Mouse (Mus musculus) MEL (cell line): ENCODE results near the gene Jade2. TPM values are rescaled to one million over a fixed set of nuclear protein-coding genes. Genes with fewer than 3 reads are reported as not detected.

Experiments
- DNase-seq: peaks from one replicate; pipeline ENCODE4 v3.0.0; 2011; ENCODE audit warnings: low read depth, low spot score
- H3K27ac ChIP-seq: 2 replicates; pipeline ENCODE4 v1.5.1; 2012; ENCODE audit warnings: low read depth, mild to moderate bottlenecking, control low read depth, low read length, moderate library complexity; ENCODE audit not compliant: control insufficient read depth
- H3K27me3 ChIP-seq, 2 experiments: fragments of 150-350 bp in 1 of 2; sonication (generic) in 1 of 2; 2 replicates each; pipeline ENCODE4 v1.6.1; 2012; ENCODE audit warnings: low read length in 2 of 2, mild to moderate bottlenecking in 2 of 2, improper control_type of control experiment in 1 of 2, moderate library complexity in 1 of 2; ENCODE audit not compliant: insufficient read depth in 2 of 2, control insufficient read depth in 1 of 2
- H3K36me3 ChIP-seq, 2 experiments: 2 replicates each; pipeline ENCODE4 v1.6.1; 2012 to 2014; ENCODE audit warnings: low read length in 2 of 2, improper control_type of control experiment in 1 of 2, inconsistent platforms in 1 of 2, mild to moderate bottlenecking in 1 of 2; ENCODE audit not compliant: insufficient read depth in 2 of 2, control insufficient read depth in 1 of 2
- H3K4me1 ChIP-seq, 2 experiments: fragments of 150-350 bp in 1 of 2; sonication (generic) in 1 of 2; 2 replicates each; pipeline ENCODE4 v1.6.1; 2012; ENCODE audit warnings: low read length in 2 of 2, improper control_type of control experiment in 1 of 2, mild to moderate bottlenecking in 1 of 2; ENCODE audit not compliant: insufficient read depth in 2 of 2, control insufficient read depth in 1 of 2
- H3K4me3 ChIP-seq, 2 experiments: fragments of 150-350 bp in 1 of 2; sonication (generic) in 1 of 2; 2 replicates each; pipeline ENCODE4 v1.5.1; 2012; ENCODE audit warnings: low read depth in 2 of 2, low read length in 2 of 2, mild to moderate bottlenecking in 2 of 2, moderate library complexity in 2 of 2, control low read depth in 1 of 2, improper control_type of control experiment in 1 of 2; ENCODE audit not compliant: control insufficient read depth in 1 of 2, insufficient read depth in 1 of 2
- H3K79me2 ChIP-seq: 2 replicates; pipeline ENCODE4 v1.6.1; 2012; ENCODE audit warnings: mild to moderate bottlenecking, low read length, moderate library complexity; ENCODE audit not compliant: control insufficient read depth, poor library complexity, insufficient read depth
- H3K9ac ChIP-seq: 2 replicates; pipeline ENCODE4 v1.6.1; 2012; ENCODE audit warnings: low read depth, mild to moderate bottlenecking, control low read depth, low read length, moderate library complexity; ENCODE audit not compliant: control insufficient read depth, poor library complexity, severe bottlenecking
- H3K9me3 ChIP-seq: fragments of 150-350 bp; sonication (generic); replicated peaks from 2 replicates; pipeline ENCODE4 v1.6.1; 2012; ENCODE audit warnings: mild to moderate bottlenecking, low read length, improper control_type of control experiment, moderate library complexity; ENCODE audit not compliant: insufficient read depth
- CHD1 ChIP-seq: IDR thresholded peaks from 2 replicates; pipeline ENCODE4 v1.6.1; 2012; ENCODE audit warnings: low read depth, mild to moderate bottlenecking, inconsistent platforms, low read length, improper control_type of control experiment
- GABPA ChIP-seq: IDR thresholded peaks from 2 replicates; pipeline ENCODE4 v1.6.1; 2012; ENCODE audit warnings: low read depth, mild to moderate bottlenecking, inconsistent platforms, low read length, improper control_type of control experiment, moderate library complexity
- JUND ChIP-seq: IDR thresholded peaks from 2 replicates; pipeline ENCODE4 v1.6.1; 2011; ENCODE audit warnings: low read depth, mild to moderate bottlenecking, improper control_type of control experiment, low read length
- MAFK ChIP-seq: IDR thresholded peaks from 2 replicates; pipeline ENCODE4 v1.6.1; 2011; ENCODE audit warnings: low read depth, mild to moderate bottlenecking, low read length, improper control_type of control experiment, borderline replicate concordance
- MAZ ChIP-seq: IDR thresholded peaks from 2 replicates; pipeline ENCODE4 v1.6.1; 2012; ENCODE audit warnings: low read depth, mild to moderate bottlenecking, inconsistent platforms, low read length, improper control_type of control experiment
- MXI1 ChIP-seq: IDR thresholded peaks from 2 replicates; pipeline ENCODE4 v1.6.1; 2011; ENCODE audit warnings: mild to moderate bottlenecking, low read depth, low read length, improper control_type of control experiment
- MYC ChIP-seq: IDR thresholded peaks from 2 replicates; pipeline ENCODE4 v1.6.1; 2011; ENCODE audit warnings: low read depth, mild to moderate bottlenecking, low read length, improper control_type of control experiment, moderate library complexity
- POLR2A ChIP-seq, 2 experiments: IDR thresholded peaks; 2 replicates each; pipeline ENCODE4 v1.6.1; 2011 to 2012; ENCODE audit warnings: low read length in 2 of 2, mild to moderate bottlenecking in 2 of 2, control low read depth in 1 of 2, improper control_type of control experiment in 1 of 2, low read depth in 1 of 2, moderate library complexity in 1 of 2; ENCODE audit not compliant: control insufficient read depth in 1 of 2, insufficient read depth in 1 of 2, poor library complexity in 1 of 2
- POLR2AphosphoS2 ChIP-seq: IDR thresholded peaks from 2 replicates; pipeline ENCODE4 v1.6.1; 2011; ENCODE audit warnings: low read length, improper control_type of control experiment
- RAD21 ChIP-seq: IDR thresholded peaks from 2 replicates; pipeline ENCODE4 v1.6.1; 2011; ENCODE audit warnings: mild to moderate bottlenecking, low read depth, low read length, improper control_type of control experiment
- TAL1 ChIP-seq: IDR thresholded peaks from 2 replicates; pipeline ENCODE4 v1.6.1; 2012; ENCODE audit warnings: mild to moderate bottlenecking, inconsistent platforms, low read length, moderate library complexity, mixed read lengths
- TCF12 ChIP-seq: IDR thresholded peaks from 2 replicates; pipeline ENCODE4 v1.6.1; 2014; ENCODE audit warnings: low read depth, mild to moderate bottlenecking, inconsistent platforms, low read length, improper control_type of control experiment, moderate library complexity
- ZNF384 ChIP-seq: IDR thresholded peaks from 2 replicates; pipeline ENCODE4 v1.6.1; 2012; ENCODE audit warnings: low read depth, mild to moderate bottlenecking, inconsistent platforms, low read length, improper control_type of control experiment
- polyA plus RNA-seq, 2 experiments: library from polyadenylated mRNA; stranded (reverse) in 1 of 2; unstranded in 1 of 2; fragments of >175 nt in 1 of 2; fragments of >200 nt in 1 of 2; gene quantifications; 2 replicates each; pipeline versions ENCODE4 v1.2.1 to v1.2.4; 2012; ENCODE audit warnings: low replicate concordance in 2 of 2, low read depth in 1 of 2; ENCODE audit not compliant: insufficient read length in 2 of 2, insufficient read depth in 1 of 2, missing spikeins in 1 of 2
- total RNA-seq: library from RNA; depleted of rRNA; stranded (reverse); fragments of 300-350 nt; gene quantifications from 2 replicates; pipeline ENCODE4 v1.2.3, GENCODE M21; 2012

Jade2 gene
- total and polyA plus RNA-seq, 3 experiments, result 4.5 to 13.0 TPM; not detected in 1

- Histone ChIP-seq H3K36me3 (peaks cover 0 to 10% of the 10 kb centered on the region in 2 experiments; a peak in 2 of 4 replicates), H3K27ac (no peak overlapping the region), H3K9me3 (no peaks in the 10 kb centered on the region), H3K4me1 (peaks cover 7 to 18% of the 10 kb centered on the region in 2 experiments), H3K79me2 (no peaks in the 10 kb centered on the region), H3K4me3 (no peak overlapping the region), H3K9ac (no peak overlapping the region)
- no peak for DNase-seq
- TF ChIP-seq TCF12 (no peak), RAD21 (no peak), MAFK (no peak), MYC (no peak), GABPA (no peak), CHD1 (no peak), ZNF384 (no peak)
- TF ChIP-seq, all 39 proteins: peak for 0
- H3K27me3 ChIP-seq, result no peaks in the 10 kb centered on the region
These were observed 24.3 kb upstream of the Jade2 start for GRCm38 (mm10) chr11:51881776-51882175.

DNA sequence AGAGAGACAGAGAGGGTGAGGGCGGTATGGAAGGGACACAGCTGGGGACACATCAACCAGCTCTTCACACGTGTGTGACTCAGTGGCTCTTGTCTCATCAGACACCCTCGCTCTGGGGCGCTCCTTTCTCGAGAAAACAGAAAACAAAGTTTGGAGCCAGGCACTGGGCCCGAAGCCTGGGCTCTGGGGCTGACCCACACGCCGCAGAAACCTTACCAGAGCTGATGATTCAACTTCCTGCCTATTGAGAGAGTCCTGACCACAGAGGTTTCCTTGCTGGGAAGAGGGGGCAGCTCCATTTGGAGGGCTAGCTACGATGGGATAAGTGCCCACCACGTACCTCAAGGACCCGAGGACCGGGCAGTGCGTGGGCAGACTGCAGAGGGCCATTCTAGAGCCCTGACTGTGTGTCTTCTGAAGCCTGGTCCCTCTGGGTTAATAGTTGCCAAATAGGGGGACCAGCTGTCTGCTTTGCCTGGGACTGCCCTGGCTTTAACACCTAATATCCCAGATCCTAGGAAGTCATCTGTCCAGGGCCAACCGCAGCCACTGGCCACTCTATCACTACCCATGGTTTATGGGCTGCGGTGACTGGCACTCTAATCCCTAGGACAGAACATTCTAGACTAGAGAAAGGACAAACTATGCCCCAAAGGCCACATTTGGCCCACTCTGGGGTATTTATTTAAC lies 23.7 kb upstream of the Jade2 start:
- no peaks in the 10 kb centered on the region for H3K79me2 ChIP-seq
- no peaks in the 10 kb centered on the region for H3K9me3 ChIP-seq
- no peaks in the 10 kb centered on the region for H3K27me3 ChIP-seq
- H3K27ac ChIP-seq, result no peak overlapping the region
- peaks cover 0 to 11% of the 10 kb centered on the region in 2 experiments; a peak in 2 of 4 replicates for H3K36me3 ChIP-seq
- peaks cover 8 to 21% of the 10 kb centered on the region in 2 experiments for H3K4me1 ChIP-seq
- no peak overlapping the region for H3K4me3 ChIP-seq
- DNase-seq, result no peak
- H3K9ac ChIP-seq, result no peak overlapping the region
- TF ChIP-seq MXI1, result no peak
- no peak for TF ChIP-seq JUND
- no peak for TF ChIP-seq TAL1
- TF ChIP-seq POLR2AphosphoS2, result no peak

DNA sequence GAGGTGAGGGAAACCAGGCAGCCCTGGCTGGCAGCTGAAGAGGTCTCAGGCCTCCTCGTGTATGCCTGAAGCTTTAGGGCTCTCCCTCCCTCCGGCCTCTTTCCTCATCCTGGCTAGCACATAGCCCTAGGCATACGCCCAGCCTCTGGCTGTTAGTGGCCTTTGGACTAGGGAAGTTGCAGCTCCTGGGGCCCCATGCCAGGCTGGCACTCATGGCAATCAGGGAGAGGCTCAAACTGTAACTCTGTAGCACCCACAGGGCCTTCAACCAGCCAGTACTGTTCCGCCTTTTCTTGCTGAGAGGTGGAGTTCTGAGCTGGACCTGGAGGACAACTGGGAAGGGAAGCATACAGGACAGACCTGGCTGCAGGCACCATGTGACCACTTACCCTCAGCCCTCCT lies 19.5 kb upstream of the Jade2 start:
- TF ChIP-seq POLR2A (IDR thresholded peaks at IDR 0.05; ENCODE audit: control insufficient read depth in 1 of 2, insufficient read depth in 1 of 2, low read depth in 1 of 2, low read length in 2 of 2, poor library complexity in 1 of 2), result 0 out of 4 replicates have a peak, but pooled peaks of 1 of the 2 experiments have one; percentile 36
- no peak for TF ChIP-seq MAZ
- H3K4me1 ChIP-seq, result peaks cover 7 to 22% of the 10 kb centered on the region in 2 experiments
- H3K36me3 ChIP-seq, result peaks cover 0 to 15% of the 10 kb centered on the region in 2 experiments; a peak in 2 of 4 replicates
- peaks cover 3% of the 10 kb centered on the region in 2 experiments; a peak in 2 of 4 replicates for H3K27me3 ChIP-seq
- no peak for DNase-seq
- no peak overlapping the region for H3K9ac ChIP-seq
- H3K4me3 ChIP-seq, result no peak overlapping the region
- no peaks in the 10 kb centered on the region for H3K79me2 ChIP-seq
- H3K27ac ChIP-seq, result no peak overlapping the region
- no peaks in the 10 kb centered on the region for H3K9me3 ChIP-seq
